Mouse (Mus musculus) 3T3-L1 (cell line): ENCODE measurements around the gene Nmt1.

ENCODE experiments used
- DNase-seq: peaks from one replicate; pipeline ENCODE4 v3.0.0-alpha.2; 2015; ENCODE audit warnings: low read depth, low spot score

Gene Nmt1

GRCm38 (mm10) chr11:103043982-103044381, 16.0 kb downstream of the Nmt1 start:
- no peak for DNase-seq

DNA sequence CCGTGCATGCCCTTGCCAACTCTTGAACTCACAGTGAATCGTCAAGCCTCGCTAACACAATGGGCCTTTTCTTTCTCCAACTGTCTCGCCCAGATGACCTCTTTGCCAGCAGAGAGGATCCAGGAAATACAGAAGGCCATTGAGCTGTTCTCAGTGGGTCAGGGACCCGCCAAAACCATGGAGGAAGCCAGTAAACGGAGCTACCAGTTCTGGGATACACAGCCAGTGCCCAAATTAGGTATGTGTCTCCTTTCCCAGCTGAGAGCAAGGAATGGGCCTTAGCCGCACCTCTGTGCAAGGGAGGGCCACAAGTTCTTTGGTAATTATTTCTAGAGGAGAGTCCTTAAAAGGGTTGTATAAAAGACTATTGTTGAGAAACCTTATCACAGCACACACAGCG, 18.3 kb downstream of the Nmt1 start:
- DNase-seq = no peak

GRCm38 (mm10) chr11:103049611-103050010, 21.6 kb downstream of the Nmt1 start:
- no peak for DNase-seq

DNA sequence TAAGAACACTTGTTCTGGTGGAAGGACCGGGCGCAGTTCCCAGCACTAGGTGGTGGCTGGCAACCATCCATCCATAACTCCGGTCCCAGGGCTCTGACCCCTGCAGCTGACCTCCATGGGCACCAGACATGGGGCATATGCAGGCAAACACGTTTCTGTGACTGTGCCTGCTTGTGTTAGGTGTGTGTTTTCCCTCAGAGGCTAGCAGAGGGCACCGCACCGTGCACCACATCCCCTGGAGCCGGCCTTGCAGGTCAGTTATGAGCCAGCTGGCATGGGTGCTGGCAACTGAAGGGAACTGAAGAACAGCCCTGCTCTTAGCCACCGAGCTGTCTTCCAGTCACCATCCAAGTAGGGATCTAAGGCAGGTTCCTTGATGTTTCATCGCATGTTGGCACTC, 22.2 kb downstream of the Nmt1 start:
- peak; percentile 25 for DNase-seq

DNA sequence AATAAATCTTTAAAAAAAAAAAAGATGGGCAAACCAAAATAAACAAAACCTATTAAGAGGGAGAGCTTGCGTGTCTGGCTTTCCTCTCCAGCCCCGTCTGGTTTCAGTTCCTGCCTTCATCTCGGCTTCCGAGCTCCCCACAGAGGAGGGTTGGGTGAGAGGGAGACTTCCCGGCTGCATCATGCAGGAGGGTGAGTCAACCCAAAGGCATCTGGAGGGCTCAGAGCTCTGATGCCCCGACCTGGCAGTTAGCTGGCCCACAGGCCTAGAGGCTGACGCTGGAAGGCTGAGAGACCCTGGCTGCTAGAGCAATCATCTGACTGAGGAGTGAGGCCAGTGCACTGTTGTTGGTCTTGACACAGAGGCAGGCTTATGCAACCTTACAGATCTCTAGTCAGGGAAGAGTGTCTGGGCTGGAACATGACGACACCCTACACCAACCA, 23.3 kb downstream of the Nmt1 start:
- DNase-seq = peak; percentile 99

DNA sequence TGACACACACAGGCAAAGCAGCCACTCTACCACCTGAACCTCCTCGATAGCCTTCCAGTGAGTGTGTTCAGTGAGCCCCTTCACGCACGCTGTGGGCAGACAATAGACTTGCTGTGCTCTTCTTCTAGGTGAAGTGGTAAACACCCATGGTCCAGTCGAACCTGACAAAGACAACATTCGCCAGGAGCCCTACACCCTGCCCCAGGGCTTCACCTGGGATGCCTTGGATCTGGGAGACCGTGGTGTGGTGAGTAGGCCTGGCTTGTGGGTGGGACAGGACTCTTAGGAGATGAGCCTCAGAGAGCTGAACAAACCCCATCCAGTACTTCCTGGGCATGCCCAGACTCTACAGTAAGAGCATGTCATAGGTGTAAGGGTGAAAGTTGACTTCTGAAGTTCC, 24.1 kb downstream of the Nmt1 start:
- no peak for DNase-seq

DNA sequence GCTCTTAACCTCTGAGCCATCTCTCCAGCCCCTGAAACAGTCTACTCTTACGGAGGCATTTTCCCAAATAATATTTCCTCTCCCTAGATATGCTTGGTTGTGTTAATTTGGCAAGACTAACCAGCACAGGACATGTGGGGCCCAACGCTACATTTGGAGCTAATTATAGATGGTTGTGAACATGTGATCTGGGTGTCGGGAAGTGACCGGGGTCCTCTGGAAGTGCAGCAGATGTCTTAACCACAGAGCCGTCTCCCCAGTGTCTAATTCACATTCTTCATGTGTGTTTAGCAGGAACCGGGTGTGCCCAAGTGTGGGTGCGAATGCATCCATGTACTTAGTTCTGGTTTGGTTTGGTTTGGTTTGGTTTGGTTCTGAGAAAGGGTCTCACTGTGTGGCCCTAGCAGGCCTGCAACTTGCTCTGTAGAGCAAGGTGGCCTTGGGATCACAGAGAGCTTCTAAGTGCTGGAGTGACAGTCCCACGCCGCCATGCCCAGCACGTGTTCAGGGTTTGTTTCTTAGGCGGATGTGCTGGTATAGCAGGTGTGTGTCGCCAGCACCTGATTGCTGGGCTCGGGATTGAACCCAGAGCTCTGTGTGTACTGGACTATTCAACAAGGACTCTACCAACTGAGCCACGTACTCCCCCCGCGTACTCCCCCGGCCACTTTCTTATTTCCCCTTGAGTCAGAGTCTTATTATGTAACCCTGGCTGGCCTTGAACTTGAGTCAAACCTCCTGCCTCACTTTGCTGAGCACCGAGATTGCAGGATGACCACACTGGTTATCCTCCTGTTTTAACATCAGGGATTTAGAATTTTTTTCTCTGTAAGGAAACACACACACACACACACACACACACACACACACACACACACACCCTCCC, 25.4 kb downstream of the Nmt1 start:
- DNase-seq = no peak

DNA sequence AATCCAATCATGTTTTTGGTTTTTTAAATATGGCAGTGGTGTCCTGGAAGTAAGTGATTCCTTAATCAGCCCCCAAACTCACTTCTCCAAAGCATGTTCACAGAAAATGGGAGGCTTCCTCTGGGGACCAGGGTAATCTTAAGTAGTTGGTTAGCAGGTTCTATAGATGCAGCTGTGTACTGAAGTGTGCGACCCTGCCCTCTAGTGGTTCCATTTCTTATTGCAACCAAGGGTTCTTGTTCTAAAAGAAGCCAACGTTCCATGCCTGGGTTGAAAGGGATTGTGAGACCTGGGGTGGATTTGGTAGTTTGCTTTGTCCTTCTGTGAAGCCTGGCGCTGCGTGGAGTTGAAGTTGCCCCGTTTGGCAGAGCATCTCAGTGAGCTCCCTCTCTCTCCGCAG, 26.8 kb downstream of the Nmt1 start:
- peak; percentile 94 for DNase-seq

GRCm38 (mm10) chr11:103056636-103057035, 28.6 kb downstream of the Nmt1 start:
- DNase-seq = peak; percentile 84

GRCm38 (mm10) chr11:103058499-103059085, 30.6 kb downstream of the Nmt1 start:
- no peak for DNase-seq

GRCm38 (mm10) chr11:103066191-103067050, 38.4 kb downstream of the Nmt1 start:
- DNase-seq = peak; percentile 39

- no peak for DNase-seq
Measured at GRCm38 (mm10) chr11:103067051-103067361, 39.0 kb downstream of the Nmt1 start.

- peak; percentile 74 for DNase-seq
Measured at GRCm38 (mm10) chr11:103067457-103068001, 39.5 kb downstream of the Nmt1 start.

- DNase-seq = no peak
Measured at GRCm38 (mm10) chr11:103068272-103068671, 40.3 kb downstream of the Nmt1 start.

DNA sequence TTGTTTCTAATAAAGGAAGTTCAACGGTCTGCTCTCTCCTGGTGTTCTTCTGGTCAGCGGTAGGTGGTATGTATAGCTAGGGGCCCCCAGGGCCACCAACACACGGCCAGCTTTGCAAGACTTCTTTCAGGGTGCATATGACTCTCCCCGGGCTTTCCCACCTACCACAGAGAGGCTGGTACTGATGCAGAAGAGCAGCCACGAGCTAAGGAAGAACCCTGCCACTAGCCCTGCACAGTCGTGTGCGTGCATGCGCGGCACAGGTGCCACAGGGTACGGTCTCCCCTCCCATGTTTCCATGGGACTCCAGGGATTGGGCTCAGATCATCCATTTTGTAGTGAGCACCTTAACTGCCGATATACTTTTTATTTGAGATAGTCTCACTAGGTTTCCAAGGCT, 40.9 kb downstream of the Nmt1 start:
- no peak for DNase-seq

- no peak for DNase-seq
Measured at GRCm38 (mm10) chr11:103069731-103070130, 41.7 kb downstream of the Nmt1 start.

DNA sequence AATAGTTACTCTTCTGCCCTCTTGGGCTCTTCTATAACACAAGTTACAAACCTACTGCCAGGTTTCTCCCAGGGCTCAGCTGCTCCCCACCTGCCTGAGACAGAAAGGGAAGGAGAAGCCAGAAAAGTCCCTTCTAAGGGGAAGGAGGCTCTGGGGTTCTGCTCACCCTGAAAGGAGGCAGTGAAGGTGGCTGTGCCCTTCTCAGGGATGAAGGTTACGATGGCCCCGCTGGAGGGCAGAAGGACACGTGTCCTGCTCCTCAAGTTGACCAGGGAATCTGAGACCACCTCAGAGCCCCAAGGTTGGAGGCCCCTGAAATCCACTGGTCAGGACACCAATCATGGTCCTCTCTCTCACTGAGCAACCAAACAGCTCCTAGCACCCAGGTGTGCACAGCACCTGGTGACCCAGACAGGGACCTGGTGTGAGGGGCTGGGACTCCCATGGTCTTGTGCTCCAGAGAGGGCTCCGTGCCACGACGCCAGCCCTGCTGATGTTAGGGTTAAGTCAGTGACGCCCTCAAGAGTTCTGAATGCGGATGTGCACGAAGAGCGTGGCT, 42.4 kb downstream of the Nmt1 start:
- DNase-seq = no peak

- no peak for DNase-seq
Measured at GRCm38 (mm10) chr11:103073671-103074070, 45.7 kb downstream of the Nmt1 start.

- DNase-seq = no peak
Measured at GRCm38 (mm10) chr11:103074121-103074650, 46.2 kb downstream of the Nmt1 start.

DNA sequence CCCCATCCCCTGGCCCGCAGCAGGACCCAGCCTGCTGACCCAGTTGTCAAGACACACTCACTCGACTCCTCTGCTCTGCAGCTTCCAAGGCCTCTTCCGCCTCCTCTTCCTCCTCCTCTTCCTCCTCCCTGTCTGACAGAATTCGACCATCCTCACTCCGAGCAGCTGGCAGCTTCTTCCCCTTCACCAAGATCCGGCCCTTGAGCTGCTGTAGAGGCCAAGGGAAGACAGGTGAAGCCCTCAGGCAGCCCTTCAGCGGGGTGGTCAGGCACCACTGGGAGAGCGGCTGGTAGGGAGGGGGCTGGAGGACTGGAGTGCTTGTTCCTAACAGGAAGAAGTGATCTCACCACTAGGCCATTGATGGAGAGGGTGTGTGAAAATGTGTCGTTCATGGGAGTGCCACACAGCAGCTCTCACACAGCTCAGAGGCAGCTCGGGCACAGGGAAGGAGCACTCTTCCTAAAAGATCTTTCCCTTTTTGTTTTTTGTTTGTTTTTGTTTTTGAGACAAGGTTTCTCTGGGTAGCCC, 46.9 kb downstream of the Nmt1 start:
- no peak for DNase-seq

GRCm38 (mm10) chr11:103076010-103076409, 48.0 kb downstream of the Nmt1 start:
- no peak for DNase-seq
